Comparison of ENCODE assay signal across 10 mouse cellular contexts in genomic region chr12:118837361-118837760, GRCm38 (mm10). TPM values are rescaled to one million over a fixed set of nuclear protein-coding genes. Genes with fewer than 3 reads are reported as not detected.
DNase-seq lines count a peak whose midpoint lies in the region; ATAC-seq and TF ChIP-seq lines count a peak whose summit lies in the region.
"Had no signal": no experiment of that assay in that cellular context is flagged by ENCODE, and none has a peak within 500 bp of the region (broad histone marks: within the 10 kb centered on the region; RNA-seq: fewer than 3 reads in every experiment).

No protein-coding gene starts in this region.

- H3K27ac ChIP-seq in lung, embryonic 14.5 days (ENCODE audit: low read depth) = no peak overlapping the region
- no peak overlapping the region; the same call in 1 of the 2 replicates for H3K27ac ChIP-seq in forebrain, embryonic 12.5 days
- no peak overlapping the region for H3K27ac ChIP-seq in limb, embryonic 11.5 days (replicated peaks; ENCODE audit: low read depth, low read length)
- no peak overlapping the region for H3K27ac ChIP-seq in neural tube, embryonic 15.5 days (replicated peaks)
- H3K27ac ChIP-seq: left cerebral cortex, adult 2 months had no signal

- H3K9me3 ChIP-seq in lung, embryonic 14.5 days (ENCODE audit: low read depth, low read length) = no peaks in the 10 kb centered on the region
- no peaks in the 10 kb centered on the region for H3K9me3 ChIP-seq in forebrain, embryonic 12.5 days
- H3K9me3 ChIP-seq in limb, embryonic 11.5 days (ENCODE audit: control insufficient read depth, low read length) = no peaks in the 10 kb centered on the region
- no peaks in the 10 kb centered on the region for H3K9me3 ChIP-seq in neural tube, embryonic 15.5 days (replicated peaks)

- peaks cover 72% of the 10 kb centered on the region for H3K27me3 ChIP-seq in lung, embryonic 14.5 days (ENCODE audit: insufficient read depth, low read length)
- peaks cover 47% of the 10 kb centered on the region for H3K27me3 ChIP-seq in forebrain, embryonic 12.5 days
- H3K27me3 ChIP-seq in limb, embryonic 11.5 days (ENCODE audit: control insufficient read depth, insufficient read depth, low read length) = peaks cover 39% of the 10 kb centered on the region
- H3K27me3 ChIP-seq in neural tube, embryonic 15.5 days (replicated peaks) = peaks cover 63% of the 10 kb centered on the region

- TF ChIP-seq CTCF in lung, embryonic 14.5 days (IDR thresholded peaks at IDR 0.05; ENCODE audit: low read depth) = no peak

- WGBS in lung, embryonic 14.5 days = 2% methylated on average over 11 of the region's 11 CpGs
- 4% methylated on average over 11 of the region's 11 CpGs for WGBS in forebrain, embryonic 12.5 days
- 2% methylated on average over 11 of the region's 11 CpGs for WGBS in limb, embryonic 11.5 days
- 4% methylated on average over 11 of the region's 11 CpGs for WGBS in neural tube, embryonic 15.5 days

- H3K9ac ChIP-seq in lung, embryonic 14.5 days = no peak overlapping the region
- peak overlapping the region; percentile 66; the same call in 1 of the 2 replicates for H3K9ac ChIP-seq in forebrain, embryonic 12.5 days
- H3K9ac ChIP-seq in limb, embryonic 11.5 days (ENCODE audit: low read length) = no peak overlapping the region
- H3K9ac ChIP-seq in neural tube, embryonic 15.5 days (replicated peaks) = no peak overlapping the region

- no peaks in the 10 kb centered on the region for H3K36me3 ChIP-seq in lung, embryonic 14.5 days (ENCODE audit: insufficient read depth)
- no peaks in the 10 kb centered on the region for H3K36me3 ChIP-seq in forebrain, embryonic 12.5 days (replicated peaks)
- H3K36me3 ChIP-seq in limb, embryonic 11.5 days (ENCODE audit: control insufficient read depth, insufficient read depth, low read length) = no peaks in the 10 kb centered on the region
- H3K36me3 ChIP-seq in neural tube, embryonic 15.5 days = no peaks in the 10 kb centered on the region

- H3K4me2 ChIP-seq in lung, embryonic 14.5 days = peak overlapping the region; percentile 76
- H3K4me2 ChIP-seq in forebrain, embryonic 12.5 days = peak overlapping the region; percentile 90
- peak overlapping the region; percentile 96 for H3K4me2 ChIP-seq in limb, embryonic 11.5 days (ENCODE audit: low read depth, severe bottlenecking)
- peak overlapping the region; percentile 77 for H3K4me2 ChIP-seq in neural tube, embryonic 15.5 days

- peak overlapping the region; percentile 55 for H3K4me3 ChIP-seq in lung, embryonic 14.5 days (ENCODE audit: low read depth, low read length)
- H3K4me3 ChIP-seq in forebrain, embryonic 12.5 days (replicated peaks) = peak overlapping the region; percentile 50
- H3K4me3 ChIP-seq in limb, embryonic 11.5 days (ENCODE audit: low read depth, low read length) = peak overlapping the region; percentile 58
- H3K4me3 ChIP-seq in neural tube, embryonic 15.5 days (replicated peaks) = peak overlapping the region; percentile 42

- DNase-seq in lung, embryonic 14.5 days = no peak
- no peak for DNase-seq in lung, postnatal 4 days
- no peak for DNase-seq in limb, embryonic 11.5 days (ENCODE audit: low spot score)
- no peak for DNase-seq in right cerebral cortex, postnatal 25 days
- DNase-seq in lung, postnatal 25 days (ENCODE audit: low spot score) = no peak

- ATAC-seq in lung, embryonic 14.5 days (ENCODE audit: insufficient read depth) = no peak; the same call in 1 of the 2 replicates
- ATAC-seq in forebrain, embryonic 12.5 days (ENCODE audit: low FRiP score) = no peak
- ATAC-seq in limb, embryonic 11.5 days (ENCODE audit: insufficient number of reproducible peaks, low FRiP score, low TSS enrichment, low read depth) = no peak
- ATAC-seq in neural tube, embryonic 15.5 days (ENCODE audit: low FRiP score) = peak; percentile 39; the same call in 1 of the 2 replicates
- ATAC-seq in erythroblast, adult 5-6 weeks (replicated peaks; ENCODE audit: low FRiP score, poor library complexity, severe bottlenecking) = no peak

- H3K4me1 ChIP-seq in lung, embryonic 14.5 days (ENCODE audit: insufficient read depth) = no peaks in the 10 kb centered on the region
- peaks cover 38% of the 10 kb centered on the region for H3K4me1 ChIP-seq in forebrain, embryonic 12.5 days
- H3K4me1 ChIP-seq in limb, embryonic 11.5 days (ENCODE audit: control insufficient read depth, insufficient read depth, low read length) = peaks cover 5% of the 10 kb centered on the region; the same call in 1 of the 2 replicates
- peaks cover 14% of the 10 kb centered on the region for H3K4me1 ChIP-seq in neural tube, embryonic 15.5 days

RNA-seq across cellular contexts. Expression of gene Sp8, which starts 8.8 kb away (rescaled TPM):
- polyA plus RNA-seq in lung, embryonic 14.5 days (2014; fragmentation: Nextera tagmentation; extraction: Ambion mirVana) = not detected in 2 replicates
- 24.8 and 29.6 TPM in 2 replicates for polyA plus RNA-seq in forebrain, embryonic 12.5 days (2016; fragmentation: Nextera tagmentation; extraction: Ambion mirVana)
- 4.5 and 5.1 TPM in 2 replicates for polyA plus RNA-seq in limb, embryonic 11.5 days (2014; fragmentation: Nextera tagmentation; extraction: Ambion mirVana)
- 3.4 and 4.0 TPM in 2 replicates for polyA plus RNA-seq in neural tube, embryonic 15.5 days (2015; fragmentation: Nextera tagmentation; extraction: Ambion mirVana)
- total RNA-seq in erythroblast, adult 5-6 weeks (2015; ENCODE audit: low replicate concordance) = not detected in 2 replicates
- not detected in 2 replicates for total RNA-seq in erythroblast, adult 5-6 weeks (2017; ENCODE audit: low replicate concordance)
- total RNA-seq: gastrocnemius, adult 8-10 months had no signal
